8 mouse cellular contexts compared by ENCODE assay signal in the genomic region with DNA sequence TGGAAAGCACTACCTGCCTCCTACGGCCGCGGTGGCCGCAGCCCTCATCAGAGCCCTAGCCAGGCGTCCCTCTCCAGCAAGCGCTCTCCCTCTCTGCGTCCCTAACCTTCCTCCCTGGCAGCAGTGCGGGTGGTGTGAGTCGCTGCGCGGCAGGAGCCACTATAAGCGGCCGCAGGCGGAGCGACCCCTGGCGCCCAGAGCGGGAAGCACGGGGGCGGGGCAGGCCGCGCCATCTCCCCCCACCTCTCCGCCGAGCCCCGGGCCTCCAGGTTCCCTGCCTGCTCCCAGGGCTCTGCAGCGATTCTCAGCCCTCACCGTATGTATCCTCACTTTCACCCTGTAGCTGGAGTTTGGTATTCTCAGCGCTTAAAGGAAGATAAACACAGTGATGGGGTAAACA. TPM values are rescaled to one million over a fixed set of nuclear protein-coding genes. Genes with fewer than 3 reads are reported as not detected.
DNase-seq lines count a peak whose midpoint lies in the region; ATAC-seq and TF ChIP-seq lines count a peak whose summit lies in the region.

No protein-coding gene starts in this region.

- ATAC-seq in forebrain, embryonic 12.5 days (ENCODE audit: low FRiP score): peak; percentile 73

- peak; percentile 75 for DNase-seq in ES-E14 (ENCODE audit: low read depth, low spot score)
- DNase-seq in c-Kit-positive CD71-positive TER-119-positive erythroid progenitor cells, embryonic 14.5 days (ENCODE audit: low spot score): peak; percentile 49
- peak; percentile 86 to 92 for DNase-seq in heart, postnatal 14 days
- DNase-seq in kidney, postnatal 36 days: peak; percentile 74 to 89
- DNase-seq in lung, postnatal 10 days: peak; percentile 88
- DNase-seq in ovary, adult 18-20 months (ENCODE audit: low spot score): peak; percentile 53
- peak; percentile 64 to 90 for DNase-seq in thymus, postnatal 10 days (ENCODE audit: low spot score in 2 of 2)

- no peaks in the 10 kb centered on the region for H3K36me3 ChIP-seq in ES-E14 (ENCODE audit: control insufficient read depth, insufficient read depth, low read length, poor library complexity, severe bottlenecking)
- peaks cover under 1% of the 10 kb centered on the region for H3K36me3 ChIP-seq in forebrain, embryonic 12.5 days (replicated peaks)

- H3K4me1 ChIP-seq in ES-E14 (ENCODE audit: control insufficient read depth in 2 of 2, insufficient read depth in 2 of 2, low read length in 2 of 2, poor library complexity in 1 of 2): peaks cover 2 to 8% of the 10 kb centered on the region in 2 experiments; a peak in 2 of 4 replicates
- peaks cover 57% of the 10 kb centered on the region for H3K4me1 ChIP-seq in forebrain, embryonic 12.5 days

- intact Hi-C loops in heart, postnatal 14 days (cut with DNase I): loop anchor here (5.0 kb wide), 1 partner anchor 36 kb away; no protein-coding TSS in a partner anchor

- 0 out of 2 replicates have a peak overlapping the region, but pooled peaks have one; percentile 20 for H3K9ac ChIP-seq in ES-E14 (ENCODE audit: insufficient read depth, low read depth, low read length, poor library complexity, severe bottlenecking)
- H3K9ac ChIP-seq in forebrain, embryonic 12.5 days: peak overlapping the region; percentile 40

- in situ Hi-C loops in ES-E14 (cut with MboI; ENCODE audit: low sequenced_read_pairs in 2 of 2, unreplicated experiment in 2 of 2): loop anchor here in 1 of 2 experiments (25.0 kb wide), 1 partner anchor 301 kb away; a partner anchor contains a TSS

- no peak overlapping the region for H3K27ac ChIP-seq in ES-E14 (ENCODE audit: insufficient read depth, low read depth, low read length, poor library complexity, severe bottlenecking)
- H3K27ac ChIP-seq in forebrain, embryonic 12.5 days: no peak overlapping the region

- no peaks in the 10 kb centered on the region for H3K9me3 ChIP-seq in ES-E14 (ENCODE audit: control insufficient read depth, insufficient read depth, low read depth, low read length)
- no peaks in the 10 kb centered on the region for H3K9me3 ChIP-seq in forebrain, embryonic 12.5 days

- peak overlapping the region; percentile 46 for H3K4me2 ChIP-seq in forebrain, embryonic 12.5 days

- under 1% methylated on average over 21 of the region's 27 CpGs for WGBS in forebrain, embryonic 12.5 days

- H3K4me3 ChIP-seq in ES-E14 (ENCODE audit: insufficient read depth in 1 of 2, low read depth in 1 of 2, low read length in 2 of 2, poor library complexity in 1 of 2, severe bottlenecking in 1 of 2): peak overlapping the region; percentile 55 to 62
- H3K4me3 ChIP-seq in forebrain, embryonic 12.5 days (replicated peaks): peak overlapping the region; percentile 27

- H3K27me3 ChIP-seq in forebrain, embryonic 12.5 days: peaks cover 100% of the 10 kb centered on the region

TF ChIP-seq in ES-E14, 5 proteins besides CTCF, POLR2A, EP300 and RAD21:
- TF ChIP-seq CHD2 (IDR thresholded peaks at IDR 0.05; ENCODE audit: low read depth, low read length) (no peak), MAFK (IDR thresholded peaks at IDR 0.05; ENCODE audit: insufficient read depth, low read depth, low read length) (no peak), ZC3H11A (IDR thresholded peaks at IDR 0.05; ENCODE audit: borderline replicate concordance, low read depth, low read length) (no peak), ZNF384 (IDR thresholded peaks at IDR 0.05; ENCODE audit: low read depth, low read length) (no peak), HCFC1 (IDR thresholded peaks at IDR 0.05; ENCODE audit: borderline replicate concordance, insufficient read depth, low read length) (0 out of 2 replicates have a peak, but pooled peaks have one; percentile 30)

RNA-seq across cellular contexts. Expression of a gene that starts 0.7 kb away (rescaled TPM):
- total RNA-seq in ES-E14 (2012; rRNA removed): 3.1 and 3.7 TPM in 2 replicates
- 0.44 and 1.3 TPM in 2 replicates for polyA plus RNA-seq in forebrain, embryonic 12.5 days (2016; fragmentation: Nextera tagmentation; extraction: Ambion mirVana)
- not detected for total RNA-seq in heart, postnatal 14 days (2021)

RNA-seq across cellular contexts. Expression of a gene that starts 4.7 kb away (rescaled TPM):
- 8.6 and 16.7 TPM in 2 replicates for total RNA-seq in ES-E14 (2012; rRNA removed)
- polyA plus RNA-seq in forebrain, embryonic 12.5 days (2016; fragmentation: Nextera tagmentation; extraction: Ambion mirVana): 0.76 and 1.0 TPM in 2 replicates
- total RNA-seq in heart, postnatal 14 days (2021): under 1 TPM; 0.27 to 0.45 TPM

RNA-seq across cellular contexts. Expression of a gene that starts 13.9 kb away (rescaled TPM):
- 27.8 and 32.1 TPM in 2 replicates for total RNA-seq in ES-E14 (2012; rRNA removed)
- 41.6 and 48.3 TPM in 2 replicates for polyA plus RNA-seq in forebrain, embryonic 12.5 days (2016; fragmentation: Nextera tagmentation; extraction: Ambion mirVana)
- 1 to 10 TPM; 2.1 to 2.2 TPM for total RNA-seq in heart, postnatal 14 days (2021)

RNA-seq across cellular contexts. Expression of a gene that starts 33.3 kb away (rescaled TPM):
- 15.1 and 20.6 TPM in 2 replicates for total RNA-seq in ES-E14 (2012; rRNA removed)
- 0.73 and 1.4 TPM in 2 replicates for polyA plus RNA-seq in forebrain, embryonic 12.5 days (2016; fragmentation: Nextera tagmentation; extraction: Ambion mirVana)
- under 1 TPM; 0.44 to 0.86 TPM for total RNA-seq in heart, postnatal 14 days (2021)

RNA-seq across cellular contexts. Expression of a gene that starts 37.4 kb away (rescaled TPM):
- 21.1 and 21.7 TPM in 2 replicates for total RNA-seq in ES-E14 (2012; rRNA removed)
- 65.5 and 69.8 TPM in 2 replicates for polyA plus RNA-seq in forebrain, embryonic 12.5 days (2016; fragmentation: Nextera tagmentation; extraction: Ambion mirVana)
- total RNA-seq in heart, postnatal 14 days (2021): 10 to 100 TPM; 11.4 to 12.3 TPM
